Mouse (Mus musculus) skeletal muscle tissue, adult 2 months (tissue): ENCODE results near the gene Cryzl1.

Experiments used
- DNase-seq: peaks from one replicate; pipeline ENCODE4 v3.0.0-alpha.2; 2012; ENCODE audit warnings: low read depth, low spot score

Cryzl1 gene

GRCm38 (mm10) chr16:91728123-91729065, at the start of gene Cryzl1:
TSS of gene Cryzl1 (minus strand) at chr16:91728975.
- DNase-seq, result peak; percentile 99

GRCm38 (mm10) chr16:91772586-91772985, 43.8 kb upstream of the Cryzl1 start:
- DNase-seq, result no peak

DNA sequence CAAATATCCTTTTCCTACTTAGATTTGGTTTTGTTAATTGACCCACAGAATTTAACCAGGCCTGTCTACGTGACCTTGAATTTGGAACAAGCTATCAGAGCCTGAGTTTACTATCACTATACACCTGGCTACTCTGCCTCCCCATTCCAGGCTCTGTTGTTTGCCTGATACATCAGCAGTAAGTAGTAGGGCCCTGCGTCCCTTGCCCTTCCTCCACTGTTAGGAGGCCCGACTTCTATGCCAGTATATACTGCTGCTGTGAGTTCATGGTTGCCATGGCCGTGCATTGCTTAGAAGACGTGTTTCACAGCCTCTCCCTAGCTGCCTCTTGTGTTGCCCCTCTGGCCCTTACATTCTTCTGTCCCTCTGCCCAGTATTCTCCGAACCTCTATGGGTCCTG, 42.6 kb upstream of the Cryzl1 start:
- no peak for DNase-seq

- no peak for DNase-seq
Observed at GRCm38 (mm10) chr16:91770662-91771061, 41.9 kb upstream of the Cryzl1 start.

DNA sequence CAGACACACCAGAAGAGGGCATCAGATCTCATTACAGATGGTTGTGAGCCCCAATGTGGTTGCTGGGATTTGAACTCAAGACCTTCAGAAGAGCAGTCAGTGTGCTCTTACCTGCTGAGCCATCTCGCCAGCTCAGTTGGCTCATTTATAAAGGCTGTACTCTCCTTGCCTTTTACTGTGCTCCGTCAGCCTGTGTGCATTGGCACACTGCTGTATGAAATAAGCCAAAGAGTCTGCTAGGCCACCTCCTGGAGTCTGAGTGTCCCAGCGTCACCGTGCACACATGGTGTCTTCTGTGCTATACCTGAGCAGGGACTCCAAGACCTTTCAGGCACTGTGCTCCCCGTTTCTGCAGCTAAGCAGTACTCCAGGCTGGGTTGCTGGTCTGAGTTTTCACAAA, 41.1 kb upstream of the Cryzl1 start:
- no peak for DNase-seq

DNA sequence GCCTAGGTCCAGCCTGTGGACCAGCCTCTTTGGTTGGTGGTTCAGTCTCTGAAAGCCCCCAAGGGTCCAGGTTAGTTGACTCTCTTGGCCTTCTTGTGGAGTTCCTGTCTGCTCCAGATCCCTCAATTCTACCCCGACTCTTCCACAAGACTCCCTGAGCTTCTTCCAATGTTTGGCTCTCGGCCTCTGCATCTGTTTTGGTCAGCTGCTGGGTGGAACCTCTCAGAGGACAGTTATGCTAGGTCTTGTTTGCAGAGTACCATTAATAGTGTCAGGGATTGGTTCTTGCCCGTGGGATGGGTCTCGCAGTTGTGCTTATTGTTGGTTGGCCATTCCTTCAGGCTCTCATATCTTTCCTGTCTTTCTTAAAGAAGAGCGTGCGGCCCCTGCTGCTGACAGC, 39.8 kb upstream of the Cryzl1 start:
- peak; percentile 74 for DNase-seq

DNA sequence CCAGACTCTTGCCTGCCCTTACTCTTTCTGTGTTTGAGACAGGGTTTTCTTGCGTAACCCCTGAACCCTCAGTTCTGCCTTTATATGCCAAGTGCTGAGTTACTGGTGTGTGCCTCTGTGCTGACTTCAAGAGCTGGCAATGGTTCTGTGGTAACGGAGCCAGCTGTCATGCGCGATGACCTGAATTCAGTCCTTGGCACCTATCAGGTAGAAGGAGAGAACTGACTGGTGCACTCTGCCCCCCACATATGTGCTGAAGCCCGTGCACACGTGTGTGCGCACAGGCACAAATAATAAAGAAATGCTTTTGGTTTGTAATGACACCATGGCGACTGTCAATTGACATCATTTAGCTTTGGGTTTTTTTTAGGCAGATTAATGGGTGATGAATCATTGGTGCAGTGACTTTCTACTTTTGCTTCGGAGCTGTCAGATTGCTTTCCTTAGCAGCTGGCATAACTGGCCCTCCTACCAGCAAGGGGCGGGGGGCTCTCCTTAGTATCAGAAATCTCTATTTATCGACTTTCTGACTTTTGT, 38.5 kb upstream of the Cryzl1 start:
- DNase-seq, result peak; percentile 91

GRCm38 (mm10) chr16:91765816-91766210, 37.0 kb upstream of the Cryzl1 start:
- no peak for DNase-seq

- DNase-seq, result no peak
Observed at GRCm38 (mm10) chr16:91765121-91765815, 36.5 kb upstream of the Cryzl1 start.

DNA sequence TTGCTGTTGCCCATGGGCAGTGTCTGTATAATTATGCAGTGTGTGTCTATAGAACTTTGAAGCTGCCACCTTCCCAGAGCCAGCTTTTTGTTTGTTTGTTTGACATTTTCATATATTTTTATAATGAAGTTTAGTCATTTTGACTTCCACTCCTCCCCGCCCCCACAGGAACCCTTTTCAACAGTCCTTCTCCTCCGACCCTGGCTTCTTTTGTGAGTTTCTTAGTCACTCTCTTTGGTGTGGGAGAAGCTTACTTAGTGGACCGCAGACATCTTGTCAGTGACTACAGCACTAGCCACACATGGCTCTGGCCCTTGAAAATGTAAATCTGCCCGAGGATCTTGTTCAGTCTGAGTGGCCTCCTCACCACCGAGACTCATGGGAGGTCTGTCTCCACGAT, 35.6 kb upstream of the Cryzl1 start:
- DNase-seq, result no peak

DNA sequence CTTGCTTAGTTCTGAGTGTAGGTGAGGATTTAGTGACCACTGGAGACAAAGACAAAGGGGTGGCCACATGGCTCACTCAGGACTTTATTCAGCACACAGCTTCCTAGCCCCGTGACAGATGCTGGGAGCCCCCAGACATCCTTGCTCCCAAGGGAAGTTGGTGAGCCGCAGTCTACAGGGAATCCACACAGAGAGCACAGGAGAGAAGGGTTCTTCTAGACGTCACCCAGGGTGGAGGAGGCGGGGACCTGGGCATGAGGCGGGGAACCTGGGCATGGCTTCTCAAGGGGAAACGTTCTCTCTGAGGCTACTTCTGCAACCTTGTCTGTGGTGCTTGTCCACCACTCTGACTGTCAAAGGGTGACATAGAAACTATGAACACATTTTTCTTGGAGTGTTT, 35.2 kb upstream of the Cryzl1 start:
- no peak for DNase-seq

GRCm38 (mm10) chr16:91762476-91762875, 33.7 kb upstream of the Cryzl1 start:
- no peak for DNase-seq

- DNase-seq, result no peak
Observed at GRCm38 (mm10) chr16:91761761-91762160, 33.0 kb upstream of the Cryzl1 start.

GRCm38 (mm10) chr16:91761202-91761601, 32.4 kb upstream of the Cryzl1 start:
- DNase-seq, result no peak

GRCm38 (mm10) chr16:91754957-91755356, 26.2 kb upstream of the Cryzl1 start:
- no peak for DNase-seq

GRCm38 (mm10) chr16:91753611-91754010, 24.8 kb upstream of the Cryzl1 start:
- no peak for DNase-seq

DNA sequence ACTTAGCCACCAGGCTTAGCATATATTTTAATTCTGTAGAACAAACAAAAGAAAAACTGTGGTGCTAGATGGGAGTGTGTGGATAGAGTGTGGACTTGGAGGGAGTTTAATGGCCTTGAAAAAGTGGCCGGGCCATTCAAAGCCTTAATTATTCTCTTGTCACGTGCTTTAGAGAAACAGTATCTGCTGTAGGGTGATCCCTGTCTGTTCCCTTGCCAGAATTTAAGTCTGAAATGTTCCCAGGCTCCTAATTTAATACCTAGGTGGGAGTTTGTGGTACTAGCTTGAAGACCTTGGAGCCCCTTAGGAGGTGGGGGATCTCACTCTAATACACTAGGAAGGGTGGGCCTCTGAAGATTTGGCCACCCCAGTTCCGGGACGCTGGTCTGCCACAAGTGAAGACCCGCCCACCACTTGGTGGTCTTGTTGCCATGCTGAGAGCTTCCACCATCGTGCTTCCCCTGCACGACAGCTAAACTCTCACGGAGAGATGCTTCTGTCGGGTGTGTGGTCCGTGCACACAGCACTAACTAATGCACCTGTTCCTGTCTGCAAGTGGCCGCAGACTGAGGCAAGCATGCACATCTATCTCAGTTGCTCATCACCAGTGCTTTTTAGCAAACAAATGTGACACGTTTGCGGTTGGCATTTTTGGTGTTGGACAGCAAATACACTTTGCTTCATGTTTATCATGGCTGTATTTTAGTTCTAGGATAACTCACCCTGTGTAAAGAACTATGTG, 23.0 kb upstream of the Cryzl1 start:
- no peak for DNase-seq

DNA sequence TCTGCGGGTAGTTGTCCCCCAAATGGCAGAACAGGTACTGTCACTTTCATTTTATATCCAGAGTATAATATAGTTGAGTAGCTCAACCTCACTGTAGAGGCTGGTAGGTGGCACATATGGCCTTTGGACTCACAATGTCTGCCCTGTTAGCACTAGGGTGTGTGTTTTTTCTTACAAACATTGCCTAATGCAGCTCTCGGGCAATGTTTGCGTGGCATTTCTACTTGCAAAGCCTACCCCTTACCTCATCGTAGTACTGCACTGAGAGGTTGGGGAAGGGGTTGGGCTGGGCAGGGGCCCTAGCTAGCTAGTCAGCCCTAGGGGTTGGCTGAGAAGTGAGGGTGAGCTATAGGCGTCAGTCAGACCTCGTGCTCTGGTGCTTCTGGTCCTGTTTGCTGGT, 18.8 kb upstream of the Cryzl1 start:
- DNase-seq, result no peak

GRCm38 (mm10) chr16:91746101-91746950, 17.6 kb upstream of the Cryzl1 start:
- no peak for DNase-seq

DNA sequence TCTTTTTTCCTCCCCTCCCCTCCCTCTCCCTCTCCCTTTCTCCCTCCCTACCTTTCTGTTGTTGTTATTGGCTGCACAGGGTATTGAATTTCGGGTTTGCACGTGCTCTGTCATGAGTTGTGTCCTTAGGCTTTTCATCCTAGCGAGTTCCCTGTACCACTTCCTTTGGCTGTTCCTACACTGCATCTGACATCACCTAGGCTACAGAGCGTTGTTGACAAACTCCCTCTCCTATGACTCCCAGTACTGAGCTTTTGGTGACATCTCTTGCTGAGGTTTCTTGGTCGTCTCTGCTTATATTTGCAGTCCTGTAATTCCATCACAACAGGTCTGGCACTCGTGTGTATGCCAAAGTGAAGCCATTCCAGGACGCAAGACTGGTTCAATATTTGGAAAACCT, 14.3 kb upstream of the Cryzl1 start:
- no peak for DNase-seq

GRCm38 (mm10) chr16:91740918-91741255, 12.1 kb upstream of the Cryzl1 start:
- no peak for DNase-seq
